Mouse (Mus musculus): ENCODE measurements around the gene Slc48a1.
A peak's percentile ranks its signal among the peaks of the same experiment; 100 is the strongest.

The Slc48a1 gene

GRCm38 (mm10) chr15:97755361-97755760 is 23.0 kb upstream of the Slc48a1 start:
- DNase-seq: no peak

- DNase-seq: no peak
Measured at GRCm38 (mm10) chr15:97760006-97760405, 18.3 kb upstream of the Slc48a1 start.

- DNase-seq: no peak
Measured at GRCm38 (mm10) chr15:97760952-97761351, 17.4 kb upstream of the Slc48a1 start.

GRCm38 (mm10) chr15:97761438-97761837 is 16.9 kb upstream of the Slc48a1 start:
- peak; percentile 54 for DNase-seq

- peak; percentile 72 for DNase-seq
Measured at GRCm38 (mm10) chr15:97762733-97763132, 15.6 kb upstream of the Slc48a1 start.

- no peak for DNase-seq
Measured at GRCm38 (mm10) chr15:97763256-97764049, 14.9 kb upstream of the Slc48a1 start.

GRCm38 (mm10) chr15:97764532-97764931 is 13.8 kb upstream of the Slc48a1 start:
- DNase-seq: no peak

GRCm38 (mm10) chr15:97765090-97765794 is 13.1 kb upstream of the Slc48a1 start:
- DNase-seq: peak; percentile 71

- no peak for DNase-seq
Measured at GRCm38 (mm10) chr15:97766194-97766593, 12.1 kb upstream of the Slc48a1 start.

GRCm38 (mm10) chr15:97766594-97767279 is 11.6 kb upstream of the Slc48a1 start:
- DNase-seq: peak; percentile 79

- DNase-seq: peak; percentile 94
Measured at GRCm38 (mm10) chr15:97767280-97768186, 10.8 kb upstream of the Slc48a1 start, which contains the start of gene Rapgef3. Gene Rapgef3 (minus strand): TSS chr15:97767972.

GRCm38 (mm10) chr15:97768192-97768591 is 10.1 kb upstream of the Slc48a1 start:
- DNase-seq: no peak

GRCm38 (mm10) chr15:97770280-97770679 is 8.0 kb upstream of the Slc48a1 start:
- DNase-seq: no peak

GRCm38 (mm10) chr15:97773108-97773507 is 5.2 kb upstream of the Slc48a1 start:
- DNase-seq: peak; percentile 98

- DNase-seq: peak; percentile 81
Measured at GRCm38 (mm10) chr15:97773961-97774370, 4.4 kb upstream of the Slc48a1 start.

- peak; percentile 91 for DNase-seq
Measured at GRCm38 (mm10) chr15:97776514-97776913, 1.8 kb upstream of the Slc48a1 start.

GRCm38 (mm10) chr15:97776919-97777318 is 1.4 kb upstream of the Slc48a1 start:
- peak; percentile 48 for DNase-seq

GRCm38 (mm10) chr15:97779576-97779975 is 1.3 kb downstream of the Slc48a1 start:
- no peak for DNase-seq

- DNase-seq: peak; percentile 83
Measured at GRCm38 (mm10) chr15:97780611-97781031, 2.3 kb downstream of the Slc48a1 start.

GRCm38 (mm10) chr15:97781961-97782748 is 3.8 kb downstream of the Slc48a1 start:
- DNase-seq: peak; percentile 87

- DNase-seq: no peak
Measured at GRCm38 (mm10) chr15:97782749-97783105, 4.4 kb downstream of the Slc48a1 start.

Data from kidney, postnatal 14 days (tissue).